Mouse (Mus musculus) kidney, adult 2 months (tissue): ENCODE results near the gene Cldn7.
A peak's percentile ranks its signal among the peaks of the same experiment; 100 is the strongest.

Experiments used
- CTCF ChIP-seq: fragments of 200-500 bp; conservative IDR thresholded peaks from 2 replicates; pipeline ENCODE4 v1.5.1; 2011; ENCODE audit warnings: low read depth, mild to moderate bottlenecking, control low read depth, low read length, moderate library complexity, mixed read lengths; ENCODE audit not compliant: insufficient read depth, insufficient read length
- POLR2A ChIP-seq: fragments of 200-500 bp; IDR thresholded peaks from one replicate; pipeline ENCODE4 v1.6.1; 2011; ENCODE audit warnings: low read depth, low read length, control low read depth

- TF ChIP-seq CTCF (peak; percentile 63), POLR2A (peak; percentile 91)
Observed at GRCm38 (mm10) chr11:69921114-69922011, 43.2 kb upstream of the Cldn7 start, which contains the start of gene Eif5a.
